Mouse (Mus musculus) cerebral cortex, adult 2 months (tissue): Measurements from ENCODE around the gene Adgrg1.

ENCODE experiments used
- WGBS: fragments of 180-500 bp; shearing (Covaris S2); methylation state at CpG from one replicate; pipeline ENCODE4 v1.1.7; 2018; 5-methylcytosine and 5-hydroxymethylcytosine counted together

Adgrg1 gene

DNA sequence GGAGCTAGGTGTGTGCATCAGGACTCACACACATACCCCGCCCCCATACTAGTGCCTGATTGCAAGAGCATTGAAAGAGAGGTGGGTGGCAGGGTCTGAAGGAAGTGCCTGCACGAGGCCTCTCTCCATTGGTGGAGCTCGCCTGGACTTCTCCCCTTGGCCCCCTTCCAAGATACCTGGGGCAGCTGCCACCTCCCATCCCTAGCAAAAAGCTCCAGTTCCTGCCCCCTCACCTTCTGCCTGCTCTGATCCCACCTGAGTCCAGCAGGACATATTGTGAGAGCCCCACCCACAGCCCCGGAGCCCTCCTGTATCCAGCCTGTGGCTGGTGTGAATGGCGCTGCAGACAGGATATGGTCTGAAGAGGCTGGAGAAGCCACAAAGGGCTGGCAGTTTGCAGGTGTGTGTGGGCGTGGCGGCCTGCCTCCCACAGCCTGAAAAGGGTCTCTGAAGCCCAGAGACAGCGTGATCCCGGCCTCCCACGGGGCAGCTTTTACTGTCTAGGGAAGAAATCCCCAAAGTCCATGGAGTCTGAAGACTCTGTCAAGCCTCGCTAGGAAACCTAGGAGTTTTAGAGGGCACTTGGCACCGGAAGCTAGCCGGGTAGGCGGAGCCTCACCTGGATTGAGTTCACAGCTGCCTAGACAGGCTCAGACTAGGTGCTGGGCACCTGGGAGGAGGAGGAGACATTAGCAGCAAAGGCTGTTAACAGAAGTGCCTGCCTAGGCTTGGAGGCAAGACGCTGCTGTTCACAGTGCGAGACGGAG, 2.3 kb downstream of the Adgrg1 start:
- WGBS = 42% methylated on average over 17 of the region's 17 CpGs

DNA sequence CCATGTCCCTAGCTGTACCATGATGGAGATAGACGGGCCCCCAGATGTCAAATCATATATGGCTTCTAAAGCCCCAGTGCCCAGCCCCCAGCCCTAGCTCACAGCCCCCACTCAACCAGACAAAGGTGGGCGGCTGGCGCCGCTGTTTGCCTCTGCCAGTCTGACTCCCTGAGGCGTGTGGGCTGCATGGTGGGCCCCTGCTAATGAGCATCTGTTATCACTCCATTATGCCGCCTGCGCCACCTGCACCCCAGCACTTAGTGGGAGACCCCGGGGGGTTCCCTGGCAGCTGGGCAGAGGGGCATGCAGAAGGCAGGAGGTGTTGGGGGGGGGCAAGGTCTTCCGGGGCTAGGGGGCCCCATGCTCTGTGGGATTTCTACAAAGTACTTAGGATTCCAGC, 3.6 kb downstream of the Adgrg1 start:
- 47% methylated on average over 9 of the region's 9 CpGs for WGBS

DNA sequence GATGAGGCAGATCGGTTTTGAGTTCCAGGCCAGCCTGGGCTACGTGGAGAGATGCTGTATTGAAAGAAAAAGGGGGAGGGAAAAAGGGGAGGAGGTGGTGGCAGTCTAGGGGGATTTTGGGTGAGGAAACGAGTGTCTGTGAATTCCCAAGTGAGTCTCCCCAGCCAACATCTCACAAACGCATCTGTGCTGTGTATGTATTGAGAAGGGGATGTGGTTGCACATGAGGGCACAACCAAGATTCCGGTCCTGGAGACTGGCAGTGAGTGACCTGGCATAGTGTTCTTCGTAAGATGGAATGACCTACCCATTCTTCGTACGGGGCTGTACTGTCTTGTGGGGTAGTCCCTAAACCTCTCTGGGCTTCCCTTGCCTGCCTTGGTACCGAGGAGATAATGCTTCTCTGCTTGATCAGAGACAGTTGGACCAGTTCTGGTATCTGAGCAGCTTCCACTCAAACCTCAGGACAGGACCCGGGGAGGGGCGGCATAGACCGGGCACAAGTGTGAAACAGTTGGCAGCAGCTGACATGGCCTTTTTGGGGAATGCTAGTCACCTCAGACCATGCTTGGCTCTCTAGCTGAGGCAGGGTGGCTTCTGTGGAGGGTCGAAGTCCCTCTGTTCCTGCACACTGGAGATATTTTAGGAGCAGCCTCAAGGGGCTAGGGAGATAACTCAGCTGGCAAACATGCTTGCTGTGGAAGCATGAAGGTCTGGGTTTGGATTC, 4.2 kb downstream of the Adgrg1 start:
- WGBS = 73% methylated on average over 13 of the region's 13 CpGs

- WGBS = 99% methylated on average over 5 of the region's 5 CpGs
Observed at GRCm38 (mm10) chr8:94980176-94980575, 5.6 kb downstream of the Adgrg1 start.

GRCm38 (mm10) chr8:94980976-94981375, 6.4 kb downstream of the Adgrg1 start:
- WGBS = 61% methylated on average over 8 of the region's 8 CpGs

GRCm38 (mm10) chr8:94981848-94982247, 7.3 kb downstream of the Adgrg1 start:
- 50% methylated on average over 7 of the region's 7 CpGs for WGBS

GRCm38 (mm10) chr8:94983146-94983545, 8.6 kb downstream of the Adgrg1 start:
- 51% methylated on average over 5 of the region's 5 CpGs for WGBS

GRCm38 (mm10) chr8:94983881-94984516, 9.4 kb downstream of the Adgrg1 start:
- WGBS = 13% methylated on average over 10 of the region's 10 CpGs

- 61% methylated on average over 6 of the region's 6 CpGs for WGBS
Observed at GRCm38 (mm10) chr8:94985023-94985422, 10.5 kb downstream of the Adgrg1 start.

GRCm38 (mm10) chr8:94986676-94987075, 12.1 kb downstream of the Adgrg1 start:
- WGBS = 28% methylated on average over 5 of the region's 5 CpGs

- WGBS = 76% methylated on average over 7 of the region's 7 CpGs
Observed at GRCm38 (mm10) chr8:94987553-94987952, 13.0 kb downstream of the Adgrg1 start.

DNA sequence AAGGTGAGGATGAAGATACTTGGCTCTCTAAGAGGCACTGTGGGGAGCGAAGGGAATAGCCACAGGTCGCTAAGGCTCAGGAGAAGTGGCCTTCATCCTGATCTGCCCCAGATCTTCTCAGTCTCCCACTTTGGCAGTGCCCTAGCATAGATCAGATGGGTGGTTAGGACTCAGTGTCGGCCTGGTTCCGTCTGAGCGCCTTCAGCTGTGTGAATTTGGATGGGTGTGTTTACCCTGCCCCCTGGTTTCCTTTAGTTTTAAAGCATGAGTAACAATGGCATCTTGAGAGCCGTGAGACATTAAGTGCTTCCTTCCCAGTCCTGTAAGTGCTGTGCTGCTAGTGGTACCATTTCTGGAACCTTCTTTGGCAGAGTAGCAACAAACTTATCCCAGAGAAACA, 14.1 kb downstream of the Adgrg1 start:
- WGBS = 83% methylated on average over 6 of the region's 6 CpGs

DNA sequence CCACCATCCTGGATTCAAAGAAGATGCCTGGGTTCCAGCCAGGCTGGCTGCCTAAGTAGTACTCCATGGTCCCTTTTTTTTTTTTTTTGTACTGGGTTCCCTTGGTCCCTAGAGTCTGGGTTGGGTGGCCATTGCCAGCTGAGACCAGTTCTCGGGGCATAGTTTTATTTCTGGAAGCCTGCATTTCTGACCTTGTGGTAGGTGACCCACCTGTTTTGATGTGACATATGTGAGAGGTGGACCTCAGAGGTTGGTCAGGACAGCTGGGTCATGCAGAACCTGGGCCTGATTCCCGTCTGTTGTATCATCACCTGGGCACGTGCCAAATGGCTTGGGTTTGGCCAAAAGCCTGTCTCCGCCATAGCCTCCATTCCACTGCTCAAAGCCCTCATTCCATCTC, 15.2 kb downstream of the Adgrg1 start:
- WGBS = 88% methylated on average over 4 of the region's 4 CpGs

- WGBS = 77% methylated on average over 11 of the region's 11 CpGs
Observed at GRCm38 (mm10) chr8:94990598-94991453, 16.3 kb downstream of the Adgrg1 start.

DNA sequence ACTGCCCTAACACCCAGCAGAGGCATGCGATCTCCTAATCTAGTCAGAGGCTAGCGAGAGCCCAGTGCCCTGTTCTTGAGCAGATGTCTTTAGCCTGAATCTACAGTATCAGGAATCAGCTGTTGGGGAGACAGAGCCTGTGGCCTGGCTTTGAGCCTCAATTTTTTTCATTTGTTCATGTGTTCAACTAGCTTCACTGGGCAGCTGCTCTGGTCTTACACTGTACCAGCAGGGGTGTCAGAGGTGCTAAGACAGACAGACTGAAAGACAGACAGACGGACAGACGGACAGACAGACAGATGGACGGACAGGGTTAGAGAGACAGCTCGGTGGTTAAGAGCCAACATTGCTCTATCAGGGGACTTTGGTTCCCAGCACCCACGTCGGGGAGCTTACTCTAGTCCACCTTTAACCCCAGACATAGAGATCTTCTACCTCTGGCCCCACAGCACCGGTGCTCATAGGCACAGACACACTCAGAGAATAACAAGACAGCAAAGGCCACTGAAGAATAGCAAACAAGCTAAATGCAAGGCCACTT, 17.0 kb downstream of the Adgrg1 start:
- 82% methylated on average over 9 of the region's 9 CpGs for WGBS

GRCm38 (mm10) chr8:94992010-94992409, 17.5 kb downstream of the Adgrg1 start:
- WGBS = 72% methylated on average over 4 of the region's 4 CpGs

DNA sequence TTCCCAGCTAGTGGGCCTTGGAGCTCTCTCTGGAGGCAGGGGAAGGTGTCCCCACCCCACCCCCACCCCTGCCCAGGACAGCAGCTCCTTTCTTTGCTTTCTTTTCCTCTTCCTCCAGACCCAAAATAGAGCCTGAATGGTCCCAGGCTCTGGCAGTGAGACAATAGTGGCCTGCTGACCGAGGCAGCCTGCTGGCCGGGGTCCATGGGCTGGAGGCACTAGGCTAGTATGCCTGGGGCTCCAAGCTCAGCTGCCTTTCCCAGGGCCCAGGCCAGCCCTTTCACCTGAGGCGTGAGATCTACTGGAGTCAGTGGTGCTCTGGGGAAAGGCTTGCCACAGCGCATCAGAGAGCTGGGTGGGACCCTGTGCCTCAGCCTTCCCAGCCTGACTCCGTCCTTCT, 18.0 kb downstream of the Adgrg1 start:
- WGBS = 37% methylated on average over 5 of the region's 5 CpGs

DNA sequence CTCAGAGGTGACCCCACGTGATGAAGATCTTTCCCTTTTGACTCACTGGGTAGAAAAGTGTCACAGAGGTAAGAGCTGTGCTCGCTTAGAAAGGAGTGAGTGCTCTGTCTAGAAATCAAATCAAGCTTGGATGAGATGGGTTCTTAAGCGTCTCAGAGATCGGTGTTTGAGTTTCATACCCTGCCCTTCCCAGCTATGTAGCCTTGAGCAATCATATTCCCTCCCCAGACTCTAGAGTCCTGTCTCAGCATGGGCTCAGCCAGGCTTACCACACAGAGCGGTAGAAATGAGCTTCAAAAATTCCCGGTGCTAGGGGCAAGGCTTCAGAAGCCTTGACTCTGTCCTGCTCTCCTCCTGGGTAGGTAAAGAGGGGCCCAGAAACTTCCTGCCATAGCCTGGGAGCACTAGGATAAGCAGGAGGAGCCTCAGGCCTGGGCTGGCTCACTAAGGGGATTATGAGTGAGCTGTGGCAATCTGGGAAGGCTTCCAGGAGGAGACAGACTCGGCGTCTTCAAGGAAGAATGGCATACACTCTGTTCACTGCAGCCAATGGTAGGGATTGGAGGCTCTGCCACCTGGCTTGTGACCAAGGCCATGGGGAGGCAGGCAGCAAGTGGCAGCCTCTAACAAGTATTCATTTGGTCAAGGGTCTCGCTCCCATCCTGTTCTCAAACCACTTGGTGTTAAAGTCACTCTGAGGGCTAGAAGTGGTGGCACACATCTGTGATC, 18.6 kb downstream of the Adgrg1 start:
- WGBS = 46% methylated on average over 9 of the region's 9 CpGs

DNA sequence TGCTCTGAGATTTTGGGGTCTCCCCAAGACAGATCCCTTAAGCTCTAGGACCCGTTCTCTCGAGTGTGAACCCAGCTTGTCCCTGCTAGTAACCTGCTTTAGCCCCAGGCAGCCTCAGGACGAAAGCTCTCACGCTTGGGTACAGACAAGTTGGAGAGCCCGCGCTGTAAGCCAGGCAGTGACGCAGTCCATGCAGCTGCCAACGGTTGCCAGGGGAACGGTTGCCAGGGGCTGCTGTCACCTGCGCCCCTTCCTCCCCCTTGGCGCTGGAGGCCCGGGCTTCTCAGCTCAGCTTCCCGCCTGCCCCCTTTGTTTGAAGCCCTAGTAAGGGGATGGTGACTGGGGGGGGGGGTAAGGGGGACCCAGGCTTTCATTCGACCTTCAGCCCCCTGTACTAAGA, 19.5 kb downstream of the Adgrg1 start:
- WGBS = 7% methylated on average over 14 of the region's 14 CpGs

- 66% methylated on average over 1 of the region's 1 CpGs for WGBS
Observed at GRCm38 (mm10) chr8:94994510-94994909, 20.0 kb downstream of the Adgrg1 start.
